Mouse (Mus musculus): ENCODE data around the gene Ppp1r18. TPM values are rescaled to one million over a fixed set of nuclear protein-coding genes. Genes with fewer than 3 reads are reported as not detected.
A peak's percentile ranks its signal among the peaks of the same experiment; 100 is the strongest.
"Not testable (repeated sequence)": the region's sequence is repeated elsewhere in the genome, so short reads cannot be mapped to it uniquely, and the experiment has no call there.

The Ppp1r18 gene
- polyA plus RNA-seq, 1 experiment from 2014 or later: 21.2 TPM

DNA sequence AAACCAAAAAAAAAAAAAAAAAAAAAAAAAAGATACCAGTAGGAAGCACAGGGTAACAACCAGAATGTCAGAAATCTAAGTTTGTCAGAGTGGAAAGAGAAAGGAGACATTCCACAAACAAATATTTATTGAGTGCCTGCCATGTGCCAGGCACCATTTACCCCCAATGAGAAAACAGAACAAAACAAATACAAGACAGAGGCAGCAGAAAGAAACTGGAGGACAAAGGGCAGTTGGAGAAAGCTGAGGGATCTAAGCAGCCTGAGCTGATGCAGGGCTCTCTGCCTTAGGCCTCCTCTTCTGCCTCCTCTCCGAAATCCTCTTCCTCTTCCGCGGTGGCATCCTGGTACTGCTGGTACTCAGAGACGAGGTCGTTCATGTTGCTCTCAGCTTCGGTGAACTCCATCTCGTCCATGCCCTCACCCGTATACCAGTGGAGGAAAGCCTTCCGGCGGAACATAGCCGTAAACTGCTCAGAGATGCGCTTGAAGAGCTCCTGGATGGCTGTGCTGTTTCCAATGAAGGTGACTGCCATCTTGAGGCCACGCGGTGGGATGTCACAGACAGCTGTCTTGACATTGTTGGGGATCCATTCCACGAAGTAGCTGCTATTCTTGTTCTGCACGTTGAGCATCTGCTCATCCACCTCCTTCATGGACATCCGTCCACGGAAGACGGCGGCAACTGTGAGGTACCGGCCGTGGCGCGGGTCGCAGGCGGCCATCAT lies 30.5 kb upstream of the Ppp1r18 start:
- peak overlapping the region; percentile 77 for H3K4me3 ChIP-seq (ENCODE audit: low read depth, low read length)
- no peak overlapping the region for H3K27ac ChIP-seq (ENCODE audit: low read depth, low read length)
- no peaks in the 10 kb centered on the region for H3K9me3 ChIP-seq (replicated peaks; ENCODE audit: control insufficient read depth, low read length)
- WGBS: 73% methylated on average over 26 of the region's 26 CpGs
- DNase-seq (ENCODE audit: low spot score) (no peak), ATAC-seq (no peak)
- H3K36me3 ChIP-seq (ENCODE audit: control insufficient read depth, insufficient read depth, low read length): peaks cover 57% of the 10 kb centered on the region
- peak overlapping the region; percentile 89 for H3K4me2 ChIP-seq (ENCODE audit: low read length)
- H3K9ac ChIP-seq (ENCODE audit: low read length): peak overlapping the region; percentile 98
- peaks cover 28% of the 10 kb centered on the region for H3K4me1 ChIP-seq (ENCODE audit: control insufficient read depth, insufficient read depth, low read length)
- no peaks in the 10 kb centered on the region for H3K27me3 ChIP-seq (replicated peaks; ENCODE audit: control insufficient read depth, insufficient read depth, low read length)

DNA sequence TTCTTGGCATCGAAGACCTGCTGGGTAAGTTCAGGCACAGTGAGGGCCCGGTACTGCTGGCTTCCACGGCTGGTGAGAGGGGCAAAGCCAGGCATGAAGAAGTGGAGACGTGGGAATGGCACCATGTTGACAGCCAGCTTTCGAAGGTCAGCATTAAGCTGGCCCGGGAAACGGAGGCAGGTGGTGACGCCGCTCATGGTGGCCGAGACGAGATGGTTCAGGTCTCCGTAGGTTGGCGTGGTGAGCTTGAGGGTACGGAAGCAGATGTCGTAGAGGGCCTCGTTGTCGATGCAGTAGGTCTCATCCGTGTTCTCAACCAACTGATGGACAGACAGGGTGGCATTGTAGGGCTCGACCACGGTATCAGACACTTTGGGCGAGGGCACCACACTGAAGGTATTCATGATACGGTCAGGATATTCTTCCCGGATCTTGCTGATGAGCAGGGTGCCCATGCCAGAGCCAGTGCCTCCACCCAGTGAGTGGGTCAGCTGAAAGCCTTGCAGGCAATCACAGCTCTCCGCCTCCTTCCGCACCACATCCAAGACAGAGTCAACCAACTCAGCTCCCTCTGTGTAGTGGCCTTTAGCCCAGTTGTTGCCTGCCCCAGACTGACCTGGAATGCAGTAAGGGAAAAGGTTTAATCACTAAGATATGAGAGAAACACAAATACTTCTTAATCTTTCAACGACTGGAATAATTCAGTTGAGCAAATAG lies 29.8 kb upstream of the Ppp1r18 start:
- Histone ChIP-seq H3K9me3 (replicated peaks; ENCODE audit: control insufficient read depth, low read length) (no peaks in the 10 kb centered on the region), H3K36me3 (ENCODE audit: control insufficient read depth, insufficient read depth, low read length) (peaks cover 57% of the 10 kb centered on the region), H3K27ac (ENCODE audit: low read depth, low read length) (no peak overlapping the region), H3K4me2 (ENCODE audit: low read length) (peak overlapping the region; percentile 89), H3K4me1 (ENCODE audit: control insufficient read depth, insufficient read depth, low read length) (peaks cover 28% of the 10 kb centered on the region), H3K4me3 (ENCODE audit: low read depth, low read length) (peak overlapping the region; percentile 77), H3K27me3 (replicated peaks; ENCODE audit: control insufficient read depth, insufficient read depth, low read length) (no peaks in the 10 kb centered on the region), H3K9ac (ENCODE audit: low read length) (peak overlapping the region; percentile 98)
- 71% methylated on average over 26 of the region's 26 CpGs for WGBS
- DNase-seq (ENCODE audit: low spot score): no peak
- ATAC-seq: no peak

DNA sequence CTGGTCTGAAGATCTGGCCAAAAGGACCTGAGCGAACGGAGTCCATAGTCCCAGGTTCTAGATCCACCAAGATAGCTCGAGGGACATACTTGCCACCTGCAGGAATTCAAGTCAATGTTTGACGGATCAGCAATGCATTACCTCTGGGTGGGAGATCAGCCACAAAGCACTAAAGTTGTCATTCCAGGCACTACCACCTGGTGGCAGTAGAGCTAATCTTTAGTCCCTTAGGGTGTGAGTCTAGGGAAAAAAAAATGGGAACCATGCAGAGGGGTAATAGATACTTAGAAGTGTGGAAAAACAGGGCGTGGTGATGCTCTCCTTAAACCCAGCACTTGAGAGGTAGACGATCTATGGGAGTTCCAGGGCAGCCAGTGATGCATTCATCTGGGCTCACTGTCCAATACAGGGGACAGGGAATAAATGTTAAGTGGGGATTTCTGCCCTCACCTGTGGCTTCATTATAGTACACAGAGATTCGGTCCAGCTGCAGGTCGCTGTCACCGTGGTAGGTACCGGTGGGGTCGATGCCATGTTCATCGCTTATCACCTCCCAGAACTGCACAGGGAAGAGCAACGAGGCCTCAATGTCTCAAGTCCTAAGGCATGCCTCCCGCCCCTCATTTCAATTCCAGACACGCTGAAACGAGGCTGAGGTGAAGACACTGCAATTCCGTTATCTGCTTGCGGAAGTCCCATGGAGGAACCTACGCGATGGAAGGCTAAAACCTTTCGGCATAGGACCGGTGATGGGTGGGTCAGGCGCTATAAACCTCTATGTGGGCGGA lies 29.0 kb upstream of the Ppp1r18 start:
- no peaks in the 10 kb centered on the region for H3K9me3 ChIP-seq (replicated peaks; ENCODE audit: control insufficient read depth, low read length)
- H3K4me1 ChIP-seq (ENCODE audit: control insufficient read depth, insufficient read depth, low read length): peaks cover 28% of the 10 kb centered on the region
- peaks cover 53% of the 10 kb centered on the region for H3K36me3 ChIP-seq (ENCODE audit: control insufficient read depth, insufficient read depth, low read length)
- peak overlapping the region; percentile 97 for H3K27ac ChIP-seq (ENCODE audit: low read depth, low read length)
- DNase-seq (ENCODE audit: low spot score): peak; percentile 97
- H3K4me2 ChIP-seq (ENCODE audit: low read length): peak overlapping the region; percentile 89
- H3K4me3 ChIP-seq (ENCODE audit: low read depth, low read length): peak overlapping the region; percentile 77
- 8% methylated on average over 24 of the region's 24 CpGs for WGBS
- no peaks in the 10 kb centered on the region for H3K27me3 ChIP-seq (replicated peaks; ENCODE audit: control insufficient read depth, insufficient read depth, low read length)
- H3K9ac ChIP-seq (ENCODE audit: low read length): peak overlapping the region; percentile 98
- no peak for ATAC-seq

DNA sequence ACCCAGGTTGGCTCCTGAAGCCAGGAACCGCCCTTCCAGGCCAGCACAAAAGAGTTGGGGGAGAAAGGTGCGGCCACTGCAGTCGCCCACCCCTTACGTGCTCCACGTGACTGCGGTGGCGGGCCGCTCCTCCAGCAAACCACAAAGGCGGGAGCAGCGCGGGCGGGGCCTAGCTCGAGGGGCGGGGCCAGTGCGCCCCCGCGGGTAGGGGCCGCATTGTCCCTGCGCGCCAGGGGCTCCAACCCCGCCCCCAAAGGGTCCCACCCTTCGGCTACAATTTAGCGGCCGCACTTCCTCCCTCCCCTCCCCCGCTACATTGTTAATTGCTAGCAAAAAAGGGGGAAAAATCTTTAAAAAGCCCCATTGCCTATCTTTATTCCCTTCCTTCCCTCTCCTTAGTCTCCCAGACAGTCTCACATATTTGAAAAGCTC lies 28.4 kb upstream of the Ppp1r18 start:
- Histone ChIP-seq H3K27me3 (replicated peaks; ENCODE audit: control insufficient read depth, insufficient read depth, low read length) (no peaks in the 10 kb centered on the region), H3K27ac (ENCODE audit: low read depth, low read length) (peak overlapping the region; percentile 97), H3K9me3 (replicated peaks; ENCODE audit: control insufficient read depth, low read length) (no peaks in the 10 kb centered on the region), H3K4me1 (ENCODE audit: control insufficient read depth, insufficient read depth, low read length) (peaks cover 28% of the 10 kb centered on the region), H3K4me3 (ENCODE audit: low read depth, low read length) (peak overlapping the region; percentile 77), H3K4me2 (ENCODE audit: low read length) (peak overlapping the region; percentile 89), H3K9ac (ENCODE audit: low read length) (peak overlapping the region; percentile 98), H3K36me3 (ENCODE audit: control insufficient read depth, insufficient read depth, low read length) (peaks cover 48% of the 10 kb centered on the region)
- ATAC-seq (peak; percentile 52), DNase-seq (ENCODE audit: low spot score) (peak; percentile 95)
- WGBS: under 1% methylated on average over 24 of the region's 25 CpGs

DNA sequence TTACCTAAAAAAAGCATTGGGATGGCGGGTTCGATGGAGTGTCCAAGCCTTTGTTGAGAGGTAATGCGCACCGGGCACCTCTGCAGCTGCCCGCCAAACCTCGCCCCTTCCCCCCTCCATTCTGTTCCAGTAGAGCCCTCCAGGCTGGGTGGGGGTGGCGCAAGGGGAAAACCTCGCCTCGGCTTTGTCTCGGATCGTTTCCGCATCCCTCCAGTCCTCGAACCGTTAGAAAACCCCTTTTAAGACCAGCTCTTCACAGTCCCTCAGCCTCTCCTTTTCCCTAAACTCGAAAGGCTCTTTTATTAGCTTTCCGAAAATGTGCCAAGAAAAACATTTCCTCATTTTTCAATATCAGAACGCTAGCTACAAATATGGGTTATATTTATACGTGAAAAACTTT lies 27.9 kb upstream of the Ppp1r18 start:
- Histone ChIP-seq H3K27ac (ENCODE audit: low read depth, low read length) (peak overlapping the region; percentile 97), H3K9ac (ENCODE audit: low read length) (peak overlapping the region; percentile 98), H3K36me3 (ENCODE audit: control insufficient read depth, insufficient read depth, low read length) (peaks cover 43% of the 10 kb centered on the region), H3K4me2 (ENCODE audit: low read length) (peak overlapping the region; percentile 89), H3K27me3 (replicated peaks; ENCODE audit: control insufficient read depth, insufficient read depth, low read length) (no peaks in the 10 kb centered on the region), H3K4me3 (ENCODE audit: low read depth, low read length) (peak overlapping the region; percentile 77), H3K4me1 (ENCODE audit: control insufficient read depth, insufficient read depth, low read length) (peaks cover 28% of the 10 kb centered on the region), H3K9me3 (replicated peaks; ENCODE audit: control insufficient read depth, low read length) (no peaks in the 10 kb centered on the region)
- WGBS: under 1% methylated on average over 18 of the region's 18 CpGs
- DNase-seq (ENCODE audit: low spot score) (peak; percentile 76), ATAC-seq (peak; percentile 9)

DNA sequence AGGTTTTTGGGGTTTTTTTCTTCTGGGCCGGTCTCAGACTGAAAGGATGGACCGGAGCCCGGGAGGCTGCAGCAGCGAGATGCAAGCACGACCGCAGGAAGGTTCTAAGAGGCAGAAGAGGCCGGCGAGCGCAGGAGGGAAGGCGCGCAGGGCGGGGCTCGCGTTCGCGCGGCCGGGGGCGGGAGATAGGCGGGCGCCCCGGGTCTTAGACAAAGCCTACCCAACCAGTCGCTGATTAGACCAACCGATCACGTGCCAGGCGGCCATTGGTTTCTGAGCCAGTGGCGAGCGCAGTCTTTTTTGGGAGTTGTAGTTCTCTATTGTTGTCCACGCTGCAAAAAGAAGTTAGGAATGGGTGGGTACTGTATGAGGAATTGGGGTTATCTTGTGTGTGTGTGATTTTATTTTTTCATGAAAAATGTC lies 27.3 kb upstream of the Ppp1r18 start, which contains the start of gene Tubb5:
TSS of gene Tubb5 (minus strand) at position 185 of the 423 bp plus-strand sequence.
- Histone ChIP-seq H3K27me3 (replicated peaks; ENCODE audit: control insufficient read depth, insufficient read depth, low read length) (no peaks in the 10 kb centered on the region), H3K4me2 (ENCODE audit: low read length) (peak within 1 kb of the TSS; percentile 89), H3K9ac (ENCODE audit: low read length) (peak within 1 kb of the TSS; percentile 98), H3K4me1 (ENCODE audit: control insufficient read depth, insufficient read depth, low read length) (peaks cover 30% of the 10 kb centered on the region), H3K9me3 (replicated peaks; ENCODE audit: control insufficient read depth, low read length) (no peaks in the 10 kb centered on the region), H3K27ac (ENCODE audit: low read depth, low read length) (peak within 1 kb of the TSS; percentile 97), H3K36me3 (ENCODE audit: control insufficient read depth, insufficient read depth, low read length) (peaks cover 37% of the 10 kb centered on the region), H3K4me3 (ENCODE audit: low read depth, low read length) (peak within 1 kb of the TSS; percentile 77)
- DNase-seq (ENCODE audit: low spot score): peak; percentile 99
- ATAC-seq: peak; percentile 75
- WGBS: under 1% methylated on average over 28 of the region's 29 CpGs

DNA sequence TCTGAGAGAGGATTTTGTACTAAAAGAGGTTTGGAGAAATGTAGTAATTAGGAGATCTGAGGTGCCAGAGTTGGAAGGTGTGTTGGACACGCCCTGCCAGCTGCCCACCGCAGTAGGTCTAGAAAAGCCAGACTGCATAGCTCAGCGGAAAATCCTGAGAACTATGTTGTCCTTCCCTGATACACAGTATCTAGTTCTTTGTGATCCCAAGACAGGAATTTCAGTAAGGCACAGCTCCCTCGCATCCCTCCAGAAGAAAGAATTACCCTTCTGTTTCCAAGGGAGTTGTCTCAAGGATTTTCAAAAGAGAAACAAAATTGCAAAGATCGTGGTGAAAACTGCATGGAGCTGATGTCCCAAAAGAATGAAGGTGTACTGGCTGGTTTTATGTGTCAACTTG lies 26.8 kb upstream of the Ppp1r18 start:
- DNase-seq (ENCODE audit: low spot score) (no peak), ATAC-seq (0 out of 2 replicates have a peak, but pooled peaks have one; percentile 10)
- peak overlapping the region; percentile 77 for H3K4me3 ChIP-seq (ENCODE audit: low read depth, low read length)
- H3K9me3 ChIP-seq (replicated peaks; ENCODE audit: control insufficient read depth, low read length): no peaks in the 10 kb centered on the region
- peaks cover 33% of the 10 kb centered on the region for H3K36me3 ChIP-seq (ENCODE audit: control insufficient read depth, insufficient read depth, low read length)
- peaks cover 26% of the 10 kb centered on the region for H3K4me1 ChIP-seq (ENCODE audit: control insufficient read depth, insufficient read depth, low read length)
- peak overlapping the region; percentile 92 for H3K27ac ChIP-seq (ENCODE audit: low read depth, low read length)
- H3K9ac ChIP-seq (ENCODE audit: low read length): peak overlapping the region; percentile 65
- WGBS: 1% methylated on average over 5 of the region's 5 CpGs
- no peaks in the 10 kb centered on the region for H3K27me3 ChIP-seq (replicated peaks; ENCODE audit: control insufficient read depth, insufficient read depth, low read length)
- H3K4me2 ChIP-seq (ENCODE audit: low read length): peak overlapping the region; percentile 72

DNA sequence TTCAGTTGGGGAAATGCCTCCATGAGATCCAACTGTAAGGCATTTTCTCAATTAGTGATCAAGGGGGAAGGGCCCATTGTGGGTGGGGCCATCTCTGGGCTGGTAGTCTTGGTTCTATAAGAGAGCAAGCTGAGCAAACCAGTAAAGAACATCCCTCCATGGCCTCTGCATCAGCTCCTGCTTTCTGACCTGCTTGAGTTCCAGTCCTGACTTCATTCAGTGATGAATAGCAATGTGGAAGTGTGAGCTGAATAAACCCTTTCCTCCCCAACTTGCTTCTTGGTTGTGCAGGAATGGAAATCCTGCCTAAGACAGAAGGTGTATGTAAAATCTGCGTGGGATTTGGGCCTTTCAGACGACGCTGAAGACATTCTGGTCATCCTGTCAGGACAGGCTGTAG lies 26.4 kb upstream of the Ppp1r18 start:
- WGBS: 53% methylated on average over 3 of the region's 3 CpGs
- H3K4me2 ChIP-seq (ENCODE audit: low read length): peak overlapping the region; percentile 72
- peak overlapping the region; percentile 77 for H3K4me3 ChIP-seq (ENCODE audit: low read depth, low read length)
- peaks cover 28% of the 10 kb centered on the region for H3K36me3 ChIP-seq (ENCODE audit: control insufficient read depth, insufficient read depth, low read length)
- H3K9me3 ChIP-seq (replicated peaks; ENCODE audit: control insufficient read depth, low read length); H3K27me3 ChIP-seq (replicated peaks; ENCODE audit: control insufficient read depth, insufficient read depth, low read length); ATAC-seq; DNase-seq (ENCODE audit: low spot score): not testable (repeated sequence)
- peak overlapping the region; percentile 65 for H3K9ac ChIP-seq (ENCODE audit: low read length)
- peaks cover 24% of the 10 kb centered on the region for H3K4me1 ChIP-seq (ENCODE audit: control insufficient read depth, insufficient read depth, low read length)
- peak overlapping the region; percentile 92 for H3K27ac ChIP-seq (ENCODE audit: low read depth, low read length)

Measured in forebrain, embryonic 14.5 days (tissue).